Mouse (Mus musculus) midbrain, embryonic 12.5 days (tissue): ENCODE measurements around the gene Trpm3. TPM values are rescaled to one million over a fixed set of nuclear protein-coding genes. Genes with fewer than 3 reads are reported as not detected.

ENCODE experiments used
- ATAC-seq: fragments of 200-750 bp; cut with Nextera tagmentation; 2 replicates; pipeline ENCODE4 v1.8.0; 2017; ENCODE audit warnings: low read depth, moderate TSS enrichment, moderate library complexity; ENCODE audit not compliant: low FRiP score
- H3K27ac ChIP-seq: fragments of 300-500 bp; sonication (generic); replicated peaks from 2 replicates; pipeline ENCODE4 v1.5.1; 2016; ENCODE audit warnings: mild to moderate bottlenecking
- H3K27me3 ChIP-seq: fragments of 300-500 bp; sonication (generic); 2 replicates; pipeline ENCODE4 v1.6.1; 2016; ENCODE audit warnings: mild to moderate bottlenecking
- H3K36me3 ChIP-seq: fragments of 300-500 bp; sonication (generic); 2 replicates; pipeline ENCODE4 v1.6.1; 2016
- H3K4me1 ChIP-seq: fragments of 300-500 bp; sonication (generic); 2 replicates; pipeline ENCODE4 v1.6.1; 2016
- H3K4me2 ChIP-seq: fragments of 300-500 bp; sonication (generic); replicated peaks from 2 replicates; pipeline ENCODE4 v1.6.1; 2016; ENCODE audit warnings: mild to moderate bottlenecking, moderate library complexity
- H3K4me3 ChIP-seq: fragments of 300-500 bp; sonication (generic); 2 replicates; pipeline ENCODE4 v1.5.1; 2016; ENCODE audit warnings: mild to moderate bottlenecking
- H3K9ac ChIP-seq: fragments of 300-500 bp; sonication (generic); replicated peaks from 2 replicates; pipeline ENCODE4 v1.6.1; 2016; ENCODE audit warnings: mild to moderate bottlenecking, moderate library complexity
- H3K9me3 ChIP-seq: fragments of 300-500 bp; sonication (generic); 2 replicates; pipeline ENCODE4 v1.6.1; 2016; ENCODE audit warnings: mild to moderate bottlenecking
- WGBS: fragments of 180-500 bp; shearing (Covaris S2); methylation state at CpG from one replicate; pipeline ENCODE4 v1.1.7; 2016; 5-methylcytosine and 5-hydroxymethylcytosine counted together
- polyA plus RNA-seq: library from polyadenylated mRNA; unstranded; fragments of >200 nt; fragmentation: Nextera tagmentation; extraction: Ambion mirVana; gene quantifications from 2 replicates; pipeline ENCODE4 v1.2.1, GENCODE M21; 2016

Gene Trpm3
- polyA plus RNA-seq, 1 experiment from 2014 or later: 4.2 TPM

DNA sequence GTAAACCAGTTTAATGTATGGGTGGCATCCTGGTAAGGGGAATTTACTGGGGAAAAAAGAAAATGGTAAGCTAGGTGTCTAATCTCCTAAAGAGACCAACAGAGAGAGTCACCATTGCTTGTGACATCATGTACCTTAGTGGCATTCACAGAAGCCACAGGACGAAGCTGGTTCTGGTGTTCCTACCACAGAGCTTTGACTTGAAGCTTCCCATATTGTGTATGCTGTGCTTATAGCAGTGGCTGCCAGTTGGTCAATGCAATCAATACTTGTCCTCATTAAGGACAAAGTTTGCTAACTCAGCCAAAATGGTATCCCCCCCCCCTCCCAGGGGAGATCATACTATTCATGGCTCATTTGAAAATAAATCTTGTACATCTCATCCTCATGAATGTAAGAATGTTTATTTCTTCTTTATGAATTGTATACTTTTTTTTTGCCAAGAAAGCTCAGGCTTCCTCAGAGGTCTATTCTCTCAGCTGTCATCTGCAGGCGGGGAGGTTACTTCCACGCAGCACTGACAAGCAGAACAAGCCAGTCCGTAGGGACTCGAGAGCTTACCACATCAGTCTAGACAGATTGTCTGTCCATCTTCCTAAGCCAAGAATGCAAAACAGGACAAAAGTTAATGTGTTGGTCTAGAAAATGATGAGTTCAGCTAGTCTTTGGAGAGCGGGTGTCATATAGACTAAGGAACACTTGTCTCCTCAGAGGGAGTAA is 404.3 kb downstream of the Trpm3 start:
- Histone ChIP-seq H3K4me2 (no peak overlapping the region), H3K9ac (no peak overlapping the region), H3K36me3 (no peaks in the 10 kb centered on the region), H3K4me1 (no peaks in the 10 kb centered on the region), H3K27me3 (no peaks in the 10 kb centered on the region), H3K9me3 (no peaks in the 10 kb centered on the region), H3K27ac (no peak overlapping the region), H3K4me3 (no peak overlapping the region)
- WGBS: 84% methylated on average over 6 of the region's 6 CpGs
- ATAC-seq: no peak

DNA sequence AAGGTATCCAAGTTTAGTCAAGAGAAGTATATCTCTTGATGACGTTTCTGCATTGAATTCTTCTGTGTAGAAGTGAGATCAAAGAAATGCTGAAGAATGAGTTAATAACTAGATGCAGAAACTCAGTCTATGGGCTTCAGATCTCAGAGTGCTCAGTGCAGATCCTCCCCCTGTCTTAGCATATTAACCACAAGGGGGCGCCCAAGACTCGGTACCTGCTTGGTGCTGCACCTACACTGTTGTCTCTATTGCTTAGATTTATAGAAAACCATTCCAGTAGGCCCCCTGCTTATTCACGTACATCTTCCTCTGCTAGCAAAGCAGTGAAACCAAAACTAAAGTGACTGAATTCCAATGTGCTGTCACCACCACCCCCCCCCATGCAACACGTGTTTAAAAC is 413.3 kb downstream of the Trpm3 start:
- WGBS: 34% methylated on average over 5 of the region's 5 CpGs

DNA sequence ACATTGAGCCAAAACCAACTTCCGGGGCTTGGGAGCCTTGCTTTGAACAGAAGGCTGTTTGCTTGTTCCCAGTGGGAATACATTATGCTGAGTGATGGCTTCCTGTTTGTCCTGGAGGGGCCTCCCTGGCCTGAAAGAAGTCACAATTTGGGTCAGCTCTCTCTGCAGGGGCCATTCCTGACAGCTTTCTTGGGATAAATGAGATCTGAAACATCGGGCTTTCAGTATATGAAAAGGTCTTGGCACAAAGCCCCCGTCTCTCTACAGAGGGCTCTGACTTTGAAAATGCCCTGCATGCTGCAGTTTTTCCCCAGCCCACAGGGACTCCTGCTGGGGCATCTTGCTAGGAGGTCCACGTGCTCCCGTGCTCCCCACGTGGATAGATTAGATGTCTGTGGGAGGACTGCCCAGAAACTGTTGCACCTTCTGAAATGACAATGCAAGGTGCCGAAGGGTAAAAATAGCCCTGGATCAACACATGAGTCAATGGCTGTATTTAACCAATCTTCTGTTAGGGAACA is 415.6 kb downstream of the Trpm3 start:
- peaks cover 8% of the 10 kb centered on the region for H3K4me1 ChIP-seq
- peaks cover 24% of the 10 kb centered on the region; the same call in 1 of the 2 replicates for H3K27me3 ChIP-seq
- peak; percentile 38; the same call in 1 of the 2 replicates for ATAC-seq
- H3K9ac ChIP-seq: no peak overlapping the region
- 4% methylated on average over 7 of the region's 7 CpGs for WGBS
- H3K9me3 ChIP-seq: no peaks in the 10 kb centered on the region
- peak overlapping the region; percentile 41 for H3K4me2 ChIP-seq
- H3K27ac ChIP-seq: no peak overlapping the region
- no peak overlapping the region for H3K4me3 ChIP-seq
- no peaks in the 10 kb centered on the region for H3K36me3 ChIP-seq

More for the DNA sequence above, 413.3 kb downstream of the Trpm3 start:
- no peaks in the 10 kb centered on the region for H3K36me3 ChIP-seq
- H3K27me3 ChIP-seq: peaks cover 24% of the 10 kb centered on the region; the same call in 1 of the 2 replicates
- no peak overlapping the region for H3K27ac ChIP-seq
- H3K9me3 ChIP-seq: no peaks in the 10 kb centered on the region
- H3K4me2 ChIP-seq: no peak overlapping the region
- H3K9ac ChIP-seq: no peak overlapping the region
- peaks cover 8% of the 10 kb centered on the region for H3K4me1 ChIP-seq
- ATAC-seq: 0 out of 2 replicates have a peak, but pooled peaks have one; percentile 62
- no peak overlapping the region for H3K4me3 ChIP-seq

DNA sequence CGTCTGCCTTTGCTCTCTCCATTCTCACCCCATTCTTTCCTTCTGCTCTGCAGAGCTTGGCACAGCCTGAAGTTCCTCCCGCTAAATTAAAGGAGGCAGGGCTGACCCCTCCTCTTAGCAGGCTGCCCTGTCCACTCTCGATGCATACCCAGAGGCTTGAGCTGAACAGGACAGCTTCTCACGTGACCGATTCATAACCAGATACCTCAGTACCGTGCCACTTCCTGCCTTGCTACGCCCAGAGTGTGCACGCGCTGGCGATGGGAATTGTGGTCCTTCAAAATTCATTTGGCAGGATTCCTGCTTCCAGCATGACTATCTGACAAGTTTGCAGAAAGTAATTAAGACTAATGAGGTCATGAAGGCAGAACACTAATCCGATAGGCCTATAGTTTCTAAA is 433.6 kb downstream of the Trpm3 start:
- H3K4me1 ChIP-seq: no peaks in the 10 kb centered on the region
- no peak for ATAC-seq
- 76% methylated on average over 11 of the region's 11 CpGs for WGBS
- H3K9ac ChIP-seq: no peak overlapping the region
- no peak overlapping the region for H3K27ac ChIP-seq
- no peaks in the 10 kb centered on the region for H3K36me3 ChIP-seq
- H3K27me3 ChIP-seq: no peaks in the 10 kb centered on the region
- H3K9me3 ChIP-seq: no peaks in the 10 kb centered on the region
- H3K4me2 ChIP-seq: no peak overlapping the region
- H3K4me3 ChIP-seq: no peak overlapping the region

DNA sequence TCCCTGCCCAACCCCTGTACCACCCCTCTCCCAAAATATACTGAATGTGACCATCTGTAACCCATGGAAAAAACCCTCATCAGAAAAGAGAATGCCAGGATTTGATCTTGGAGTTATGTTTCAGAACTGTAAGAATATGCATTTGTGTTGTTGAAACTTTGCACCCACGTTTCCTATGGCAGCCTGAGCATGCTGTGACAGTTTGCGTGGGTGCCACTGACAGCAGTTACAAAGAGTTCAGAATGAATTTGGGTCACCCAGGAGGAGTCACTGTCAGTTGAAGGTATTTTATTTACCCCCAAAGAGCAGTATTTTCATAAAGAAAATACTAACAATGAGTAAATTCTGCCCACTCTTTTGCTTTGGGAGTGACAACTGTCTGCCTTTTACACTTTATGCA is 434.0 kb downstream of the Trpm3 start:
- Histone ChIP-seq H3K9me3 (no peaks in the 10 kb centered on the region), H3K27me3 (no peaks in the 10 kb centered on the region), H3K4me1 (no peaks in the 10 kb centered on the region), H3K36me3 (no peaks in the 10 kb centered on the region), H3K9ac (no peak overlapping the region), H3K4me2 (no peak overlapping the region), H3K27ac (no peak overlapping the region), H3K4me3 (no peak overlapping the region)
- ATAC-seq: no peak
- WGBS: 87% methylated on average over 2 of the region's 2 CpGs

DNA sequence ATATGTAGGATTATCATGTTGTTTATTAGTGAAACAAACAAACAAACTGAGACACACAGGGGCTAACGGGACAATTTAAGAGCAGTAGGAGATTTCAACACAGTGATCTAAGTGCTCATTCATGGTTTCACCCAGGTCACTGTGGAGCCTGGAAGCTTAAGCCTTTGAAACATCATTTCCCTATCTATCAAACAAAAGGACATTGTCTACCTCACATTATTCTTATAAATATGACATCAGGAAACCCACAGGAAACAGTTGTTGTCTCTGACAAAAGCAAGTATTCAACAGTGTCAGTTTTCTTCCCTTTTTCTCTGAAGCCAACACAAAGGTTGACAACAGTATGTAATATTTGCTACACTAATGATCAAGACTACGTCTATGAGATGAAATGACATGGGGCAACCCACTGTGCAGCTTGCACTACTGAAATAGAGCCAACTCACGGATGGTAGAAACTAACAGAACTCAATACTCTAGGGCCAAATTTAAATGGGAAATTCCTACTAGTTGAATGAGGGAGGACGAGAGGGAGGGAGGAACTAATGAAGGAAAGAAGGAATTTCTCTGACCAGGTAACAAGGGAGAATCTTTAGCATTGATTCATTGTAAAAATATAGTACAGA is 443.4 kb downstream of the Trpm3 start:
- Histone ChIP-seq H3K4me3 (no peak overlapping the region), H3K4me1 (no peaks in the 10 kb centered on the region), H3K27ac (no peak overlapping the region), H3K36me3 (no peaks in the 10 kb centered on the region), H3K9ac (no peak overlapping the region), H3K27me3 (no peaks in the 10 kb centered on the region), H3K9me3 (no peaks in the 10 kb centered on the region), H3K4me2 (no peak overlapping the region)
- ATAC-seq: no peak
- WGBS: 74% methylated on average over 4 of the region's 4 CpGs

DNA sequence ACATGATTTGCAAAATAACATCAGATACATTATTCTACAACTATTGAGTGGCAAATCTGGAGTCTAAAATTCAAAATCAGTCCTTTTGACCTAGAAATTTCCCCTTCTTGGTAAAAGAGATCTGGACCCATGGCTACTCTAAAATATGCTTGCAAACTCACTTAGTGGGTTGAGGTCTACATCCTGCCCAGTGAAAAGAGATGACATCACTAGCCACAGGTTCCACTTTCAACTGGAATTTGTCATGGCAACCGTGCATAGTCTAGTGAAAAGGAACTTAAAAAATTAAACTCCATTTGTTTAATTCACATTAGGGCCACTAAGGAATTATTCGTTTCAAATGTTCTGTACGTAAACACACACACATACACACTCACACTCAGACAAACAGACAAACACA is 455.6 kb downstream of the Trpm3 start:
- no peaks in the 10 kb centered on the region for H3K27me3 ChIP-seq
- H3K9me3 ChIP-seq: no peaks in the 10 kb centered on the region
- H3K36me3 ChIP-seq: no peaks in the 10 kb centered on the region
- H3K4me1 ChIP-seq: no peaks in the 10 kb centered on the region
- ATAC-seq: no peak
- H3K27ac ChIP-seq: no peak overlapping the region
- H3K9ac ChIP-seq: no peak overlapping the region
- H3K4me2 ChIP-seq: no peak overlapping the region
- 87% methylated on average over 3 of the region's 3 CpGs for WGBS
- no peak overlapping the region for H3K4me3 ChIP-seq

DNA sequence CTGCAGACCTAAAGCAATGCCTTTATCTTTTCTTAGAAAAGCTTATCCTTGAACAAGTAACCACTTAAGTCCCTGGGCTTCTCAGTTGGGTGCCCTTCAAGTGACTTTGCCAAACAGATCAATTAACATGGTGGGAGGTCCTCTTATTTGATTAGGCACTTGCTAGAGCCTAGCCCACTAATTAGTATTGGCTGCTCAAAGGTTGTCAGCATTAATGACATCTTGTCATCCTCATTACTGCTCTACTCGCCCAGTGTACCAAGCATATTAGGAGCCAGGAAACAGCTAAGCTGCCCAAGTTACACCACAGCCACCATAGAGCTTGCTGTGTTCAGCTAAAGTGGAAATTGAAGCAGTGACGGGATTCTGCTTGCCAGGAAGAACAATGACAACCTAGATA is 456.4 kb downstream of the Trpm3 start:
- H3K36me3 ChIP-seq: no peaks in the 10 kb centered on the region
- H3K9ac ChIP-seq: no peak overlapping the region
- ATAC-seq: no peak
- no peak overlapping the region for H3K4me2 ChIP-seq
- H3K27ac ChIP-seq: no peak overlapping the region
- H3K4me3 ChIP-seq: no peak overlapping the region
- H3K4me1 ChIP-seq: no peaks in the 10 kb centered on the region
- no peaks in the 10 kb centered on the region for H3K9me3 ChIP-seq
- H3K27me3 ChIP-seq: no peaks in the 10 kb centered on the region
- 35% methylated on average over 2 of the region's 2 CpGs for WGBS

DNA sequence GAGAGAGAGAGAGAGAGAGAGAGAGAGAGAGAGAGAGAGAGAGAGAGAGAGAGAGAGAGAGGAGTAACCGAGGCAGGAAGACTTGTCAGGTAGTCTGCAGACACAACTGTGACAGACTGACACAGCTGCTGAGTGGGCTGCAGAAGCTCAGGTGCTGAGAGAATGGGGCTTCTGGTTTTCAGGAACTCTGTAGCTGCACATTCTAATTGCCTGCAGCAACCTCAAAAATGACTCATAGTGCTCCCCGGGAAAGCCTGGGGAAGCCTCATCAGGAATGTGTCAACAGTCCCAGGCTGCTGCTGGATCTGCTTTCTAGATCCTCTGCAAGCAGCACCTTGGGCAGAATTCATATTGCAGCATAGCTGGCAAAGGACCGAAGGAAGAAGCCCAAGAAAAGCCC is 457.9 kb downstream of the Trpm3 start:
- H3K4me2 ChIP-seq: no peak overlapping the region
- WGBS: 78% methylated on average over 3 of the region's 3 CpGs
- H3K9ac ChIP-seq: no peak overlapping the region
- H3K36me3 ChIP-seq: no peaks in the 10 kb centered on the region
- ATAC-seq: no peak
- no peaks in the 10 kb centered on the region for H3K4me1 ChIP-seq
- H3K4me3 ChIP-seq: no peak overlapping the region
- no peaks in the 10 kb centered on the region for H3K9me3 ChIP-seq
- no peaks in the 10 kb centered on the region for H3K27me3 ChIP-seq
- no peak overlapping the region for H3K27ac ChIP-seq

DNA sequence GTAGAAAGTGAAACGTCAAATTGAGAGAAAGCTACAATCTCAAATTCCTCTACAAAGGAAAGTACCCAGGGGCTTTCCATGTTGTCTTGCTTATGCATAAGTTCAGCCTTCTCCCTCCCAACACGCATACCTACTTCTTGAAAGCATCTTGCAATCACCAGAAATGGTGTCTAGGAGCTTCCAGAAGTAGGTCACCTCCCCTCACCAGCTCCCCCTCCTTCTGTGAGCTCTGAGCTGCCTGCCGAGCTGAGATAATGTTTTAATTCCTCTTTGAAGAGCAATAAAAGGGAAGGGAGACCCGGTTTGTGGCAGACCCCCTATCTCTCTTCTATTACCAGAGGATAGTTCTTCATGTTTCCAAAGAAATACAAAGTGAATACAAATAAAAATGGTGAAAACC is 465.5 kb downstream of the Trpm3 start:
- no peak overlapping the region for H3K4me2 ChIP-seq
- H3K27me3 ChIP-seq: no peaks in the 10 kb centered on the region
- no peak overlapping the region for H3K27ac ChIP-seq
- peaks cover 2% of the 10 kb centered on the region; the same call in 1 of the 2 replicates for H3K4me1 ChIP-seq
- no peaks in the 10 kb centered on the region for H3K9me3 ChIP-seq
- 35% methylated on average over 4 of the region's 4 CpGs for WGBS
- ATAC-seq: no peak
- H3K9ac ChIP-seq: no peak overlapping the region
- H3K4me3 ChIP-seq: no peak overlapping the region
- no peaks in the 10 kb centered on the region for H3K36me3 ChIP-seq

DNA sequence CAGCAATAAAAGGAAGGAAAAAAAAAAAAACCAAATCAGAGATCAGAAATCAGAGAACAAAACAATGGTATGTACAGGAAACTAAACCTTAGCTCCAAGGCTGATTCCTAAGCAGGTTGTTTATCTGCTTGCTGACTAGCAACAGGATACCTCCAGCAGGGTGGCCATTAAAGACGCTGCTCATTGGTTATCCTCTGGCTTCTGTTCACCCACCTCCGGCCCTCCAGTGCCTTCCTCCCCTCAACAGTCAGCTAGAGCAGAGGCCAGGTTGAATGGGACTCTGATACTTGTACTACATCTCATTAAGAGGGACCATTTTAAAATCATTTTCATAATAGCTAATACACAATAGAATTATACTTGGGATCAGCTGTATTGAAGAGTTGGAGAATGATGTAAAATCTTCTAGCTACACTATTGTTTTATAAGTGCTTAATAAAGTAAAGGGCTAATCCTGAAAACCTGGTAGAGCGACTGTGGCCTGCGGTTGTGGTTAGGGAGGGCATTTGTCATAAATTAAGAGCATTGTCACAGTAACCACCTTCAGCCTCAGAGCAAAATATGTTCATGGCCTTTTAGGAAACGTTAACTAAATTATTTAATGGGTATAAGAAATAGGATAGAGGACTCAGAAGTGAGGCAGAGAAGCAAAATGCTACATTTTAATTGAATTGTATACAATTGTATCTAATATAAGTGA is 469.3 kb downstream of the Trpm3 start:
- H3K4me2 ChIP-seq: no peak overlapping the region
- ATAC-seq: no peak
- no peaks in the 10 kb centered on the region for H3K36me3 ChIP-seq
- H3K4me1 ChIP-seq: peaks cover 2% of the 10 kb centered on the region; the same call in 1 of the 2 replicates
- H3K4me3 ChIP-seq: no peak overlapping the region
- no peaks in the 10 kb centered on the region for H3K27me3 ChIP-seq
- no peak overlapping the region for H3K9ac ChIP-seq
- H3K27ac ChIP-seq: no peak overlapping the region
- H3K9me3 ChIP-seq: no peaks in the 10 kb centered on the region
- 74% methylated on average over 5 of the region's 5 CpGs for WGBS

DNA sequence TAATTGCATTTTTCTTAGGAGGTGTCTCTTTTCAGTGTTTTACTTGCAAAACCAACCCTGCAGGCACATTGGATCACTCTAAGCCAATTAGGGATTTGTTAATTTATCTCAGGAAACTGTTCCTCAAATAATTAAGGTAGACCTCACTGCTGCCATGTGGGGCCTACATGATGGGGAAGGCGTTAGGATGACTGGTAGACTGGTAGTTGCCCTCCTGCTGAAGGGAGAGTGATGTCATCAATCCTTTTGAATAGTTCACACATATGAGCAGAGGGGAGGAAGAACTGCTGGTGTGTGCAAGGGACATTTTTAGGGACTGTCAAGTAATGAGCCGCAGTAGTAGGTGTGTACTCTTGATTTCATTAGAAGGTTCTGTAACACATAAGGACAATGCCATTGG is 472.8 kb downstream of the Trpm3 start:
- no peaks in the 10 kb centered on the region for H3K36me3 ChIP-seq
- 90% methylated on average over 2 of the region's 2 CpGs for WGBS
- H3K4me3 ChIP-seq: no peak overlapping the region
- H3K27ac ChIP-seq: no peak overlapping the region
- no peak overlapping the region for H3K9ac ChIP-seq
- no peak overlapping the region for H3K4me2 ChIP-seq
- no peaks in the 10 kb centered on the region for H3K27me3 ChIP-seq
- H3K4me1 ChIP-seq: no peaks in the 10 kb centered on the region
- no peak for ATAC-seq
- no peaks in the 10 kb centered on the region for H3K9me3 ChIP-seq
